Mouse (Mus musculus) adrenal gland, postnatal 25 days (tissue): ENCODE measurements around the gene Pdap1. TPM values are rescaled to one million over a fixed set of nuclear protein-coding genes. Genes with fewer than 3 reads are reported as not detected.
A peak's percentile ranks its signal among the peaks of the same experiment; 100 is the strongest.
"Not testable (repeated sequence)": the region's sequence is repeated elsewhere in the genome, so short reads cannot be mapped to it uniquely, and the experiment has no call there.

Source experiments
- DNase-seq: peaks from one replicate; pipeline ENCODE4 v3.0.0; 2021; ENCODE audit warnings: mixed read lengths
- total RNA-seq: library from RNA; stranded (reverse); gene quantifications from 2 replicates; pipeline ENCODE4 v1.2.3, GENCODE M21; 2021

Pdap1 gene
- total RNA-seq, 1 experiment from 2014 or later: 91.0 TPM

GRCm38 (mm10) chr5:145119385-145119784, 20.7 kb downstream of the Pdap1 start:
- DNase-seq: no peak

DNA sequence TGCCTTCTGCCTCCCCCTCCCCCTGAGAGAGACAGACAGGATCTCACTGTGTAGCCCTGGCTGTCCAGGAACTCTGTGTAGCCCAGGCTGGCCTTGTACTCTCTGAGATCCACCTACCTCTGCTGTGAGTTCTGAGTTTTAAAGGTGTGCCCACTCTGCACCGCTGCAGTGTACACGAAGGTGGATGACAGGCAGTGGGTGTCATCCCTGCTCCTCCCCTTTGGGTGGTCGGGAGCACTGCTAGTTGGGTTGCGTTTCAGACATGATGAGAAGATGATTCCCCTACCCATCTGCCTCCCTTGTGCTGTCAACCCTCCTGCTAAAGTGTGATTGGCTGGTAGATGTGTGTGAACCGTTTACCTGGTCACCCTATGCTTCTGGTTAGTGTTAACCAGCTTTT, 21.6 kb downstream of the Pdap1 start:
- no peak for DNase-seq

GRCm38 (mm10) chr5:145118005-145118404, 22.0 kb downstream of the Pdap1 start:
- DNase-seq: no peak

GRCm38 (mm10) chr5:145116916-145117315, 23.1 kb downstream of the Pdap1 start:
- peak; percentile 75 for DNase-seq

- peak; percentile 61 for DNase-seq
These were observed 23.7 kb downstream of the Pdap1 start for GRCm38 (mm10) chr5:145116316-145116715.

DNA sequence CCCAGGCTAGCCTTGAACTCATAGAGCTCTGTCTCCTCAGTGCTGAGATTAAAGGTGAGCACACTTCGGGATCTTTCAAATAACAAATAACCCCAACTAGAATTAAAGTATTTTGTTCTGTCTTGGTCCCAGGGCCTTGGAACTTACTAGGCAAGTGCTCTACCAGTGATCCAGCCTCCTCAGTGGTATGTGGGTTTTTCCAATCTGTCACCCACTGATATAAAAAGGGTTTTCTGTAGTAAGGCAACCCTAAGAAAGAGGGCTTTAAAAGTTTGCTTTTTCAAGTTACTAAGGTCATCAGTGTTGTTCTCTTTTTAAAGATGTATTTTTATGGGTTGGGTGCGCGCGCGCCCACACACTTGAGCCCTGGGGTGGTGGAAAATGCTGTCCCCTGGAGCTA, 24.3 kb downstream of the Pdap1 start:
- no peak for DNase-seq

GRCm38 (mm10) chr5:145114606-145115473, 25.2 kb downstream of the Pdap1 start:
- DNase-seq: peak; percentile 67

- DNase-seq: peak; percentile 87
These were observed 25.9 kb downstream of the Pdap1 start, which contains the start of gene Arpc1b for GRCm38 (mm10) chr5:145114071-145114605. Gene Arpc1b, plus strand, starts transcription at chr5:145114215.

GRCm38 (mm10) chr5:145113416-145113815, 26.6 kb downstream of the Pdap1 start:
- DNase-seq: no peak

DNA sequence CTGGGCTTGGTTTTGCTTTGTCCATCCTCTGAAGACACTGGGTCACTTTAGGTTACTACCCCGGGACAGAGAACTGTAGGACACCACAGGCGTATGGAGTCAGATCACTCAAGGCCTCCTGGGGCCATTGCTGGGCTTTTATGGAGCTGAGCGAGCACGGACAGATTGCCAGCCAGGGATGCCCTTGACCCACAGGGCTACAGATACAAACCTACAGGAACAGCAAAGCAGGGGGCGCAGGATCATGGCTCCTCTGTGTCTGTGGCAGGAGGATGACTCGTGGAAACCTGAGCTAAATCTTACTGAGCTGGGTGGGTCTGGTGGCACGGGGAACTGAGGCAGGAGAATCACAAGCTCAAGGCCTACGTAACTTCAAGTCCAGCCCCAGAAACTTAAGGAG, 27.5 kb downstream of the Pdap1 start:
- DNase-seq: no peak

DNA sequence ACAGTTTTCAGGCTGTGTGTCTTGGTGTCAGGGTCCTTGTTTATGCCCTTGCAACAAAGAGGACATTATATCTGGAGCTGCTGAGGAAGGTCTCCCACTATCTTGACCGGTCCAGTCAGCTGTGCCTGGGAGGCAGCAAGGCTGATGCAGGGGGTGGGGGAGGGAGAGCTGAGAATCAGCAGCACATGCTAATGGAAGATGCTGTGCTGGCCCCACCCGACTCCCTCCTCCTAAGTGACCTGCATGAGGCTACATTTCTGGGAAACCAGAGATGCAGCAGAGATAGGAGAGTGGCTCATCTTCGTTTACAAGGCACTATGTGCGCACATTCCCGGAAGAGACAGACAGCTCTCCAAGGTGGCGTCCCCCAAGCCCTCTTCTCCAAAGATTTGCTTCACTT, 29.6 kb downstream of the Pdap1 start:
- no peak for DNase-seq

GRCm38 (mm10) chr5:145105694-145106275, 34.3 kb downstream of the Pdap1 start:
- no peak for DNase-seq

DNA sequence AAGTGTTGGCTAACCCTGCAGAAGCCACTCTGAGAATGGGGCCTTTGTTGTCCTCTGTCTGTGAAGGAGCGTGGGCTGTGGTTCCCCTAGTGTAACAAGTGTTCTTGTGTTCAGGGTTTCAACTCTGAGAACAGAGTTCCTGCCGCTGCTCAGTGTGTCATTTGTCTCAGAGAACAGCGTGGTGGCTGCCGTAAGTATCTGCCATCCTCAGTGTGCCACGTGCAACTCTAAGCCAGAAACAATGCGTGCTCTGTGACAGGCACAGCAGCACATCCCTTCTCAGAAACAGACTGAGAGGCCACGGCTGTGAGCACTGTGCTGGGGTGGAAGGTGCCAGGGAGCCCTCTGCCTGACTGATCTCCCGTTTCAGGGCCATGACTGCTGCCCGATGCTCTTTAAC, 35.7 kb downstream of the Pdap1 start:
- no peak for DNase-seq

DNA sequence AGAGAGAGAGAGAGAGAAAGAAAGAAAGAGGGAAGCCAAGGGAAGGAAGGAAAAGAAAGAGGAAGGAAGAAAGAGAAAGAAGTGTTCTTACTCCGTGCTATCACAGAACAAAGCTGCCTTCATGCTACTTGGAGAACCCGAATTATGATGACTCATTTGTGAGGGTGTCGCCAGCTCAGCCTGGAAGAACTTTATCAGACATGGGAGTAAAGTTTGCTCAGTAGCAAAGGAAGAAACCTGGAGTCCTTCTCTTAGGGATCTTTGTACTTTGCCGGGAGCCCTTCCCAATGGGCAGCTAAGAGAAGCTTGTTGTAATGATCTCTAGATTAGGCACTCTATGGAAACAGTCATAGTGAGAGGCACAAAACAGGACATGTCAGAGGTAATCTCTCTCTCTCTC, 37.3 kb downstream of the Pdap1 start:
- DNase-seq: no peak

GRCm38 (mm10) chr5:145101451-145101850, 38.6 kb downstream of the Pdap1 start:
- DNase-seq: not testable (repeated sequence)

- no peak for DNase-seq
These were observed 39.1 kb downstream of the Pdap1 start for GRCm38 (mm10) chr5:145100960-145101359.

GRCm38 (mm10) chr5:145098340-145098821, 41.7 kb downstream of the Pdap1 start:
- DNase-seq: no peak

- DNase-seq: no peak
These were observed 43.8 kb downstream of the Pdap1 start for GRCm38 (mm10) chr5:145096195-145096594.

DNA sequence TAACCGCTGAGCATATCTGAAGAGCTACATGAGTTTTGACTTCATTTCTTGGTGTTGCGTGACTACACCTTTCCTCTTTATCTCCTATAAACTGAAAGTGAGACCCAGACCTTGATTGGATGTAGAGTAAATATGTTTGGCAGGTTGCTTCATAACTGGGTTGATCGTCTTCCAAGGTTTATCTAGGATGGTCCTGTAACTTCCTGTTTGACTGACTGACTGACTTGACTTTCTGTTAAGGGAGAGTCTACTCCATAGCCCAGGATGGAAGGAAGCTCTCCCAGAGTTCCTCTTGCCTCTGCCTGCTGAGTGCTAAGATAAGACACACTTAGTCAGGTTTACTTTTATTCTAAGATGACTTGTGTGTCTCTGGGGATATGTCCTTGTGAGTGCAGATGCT, 50.2 kb downstream of the Pdap1 start:
- no peak for DNase-seq

- DNase-seq: no peak
These were observed 51.9 kb downstream of the Pdap1 start for GRCm38 (mm10) chr5:145088186-145088585.

GRCm38 (mm10) chr5:145084822-145085221, 55.2 kb downstream of the Pdap1 start:
- DNase-seq: no peak

GRCm38 (mm10) chr5:145083632-145084451, 56.2 kb downstream of the Pdap1 start, which contains the start of the genes Arpc1a and Kpna7:
Gene Arpc1a, plus strand, starts transcription at chr5:145083830.
Gene Kpna7, minus strand, starts transcription at chr5:145084030.
- peak; percentile 98 for DNase-seq
